Mouse (Mus musculus) kidney, embryonic 14.5 days (tissue): Measurements from ENCODE around the gene Sec24b. TPM values are rescaled to one million over a fixed set of nuclear protein-coding genes. Genes with fewer than 3 reads are reported as not detected.
A peak's percentile ranks its signal among the peaks of the same experiment; 100 is the strongest.

Experiments used
- ATAC-seq: fragments of 200-750 bp; cut with Nextera tagmentation; 2 replicates; pipeline ENCODE4 v1.8.0; 2017; ENCODE audit warnings: moderate number of reproducible peaks, mild to moderate bottlenecking, moderate TSS enrichment, moderate library complexity; ENCODE audit not compliant: low FRiP score, low TSS enrichment
- H3K27ac ChIP-seq: fragments of 300-500 bp; sonication (generic); 2 replicates; pipeline ENCODE4 v1.5.1; 2014; ENCODE audit warnings: low read depth, mild to moderate bottlenecking, low read length, moderate library complexity, mixed read lengths
- H3K27me3 ChIP-seq: fragments of 300-500 bp; sonication (generic); 2 replicates; pipeline ENCODE4 v1.6.1; 2014; ENCODE audit warnings: mild to moderate bottlenecking, low read length; ENCODE audit not compliant: control insufficient read depth, insufficient read depth
- H3K36me3 ChIP-seq: fragments of 300-500 bp; sonication (generic); 2 replicates; pipeline ENCODE4 v1.6.1; 2014; ENCODE audit warnings: low read length, mixed read lengths; ENCODE audit not compliant: control insufficient read depth, insufficient read depth
- H3K4me1 ChIP-seq: fragments of 300-500 bp; sonication (generic); 2 replicates; pipeline ENCODE4 v1.6.1; 2014; ENCODE audit warnings: low read length, mixed read lengths; ENCODE audit not compliant: control insufficient read depth, insufficient read depth
- H3K4me2 ChIP-seq: fragments of 300-500 bp; sonication (generic); replicated peaks from 2 replicates; pipeline ENCODE4 v1.6.1; 2014; ENCODE audit warnings: low read depth, mild to moderate bottlenecking, low read length
- H3K4me3 ChIP-seq: fragments of 300-500 bp; sonication (generic); 2 replicates; pipeline ENCODE4 v1.5.1; 2014; ENCODE audit warnings: mild to moderate bottlenecking, low read length
- H3K9ac ChIP-seq: fragments of 300-500 bp; sonication (generic); 2 replicates; pipeline ENCODE4 v1.6.1; 2014; ENCODE audit warnings: low read depth, mild to moderate bottlenecking, low read length, moderate library complexity
- H3K9me3 ChIP-seq: fragments of 300-500 bp; sonication (generic); 2 replicates; pipeline ENCODE4 v1.6.1; 2016; ENCODE audit warnings: low read length; ENCODE audit not compliant: control insufficient read depth
- WGBS: fragments of 180-500 bp; shearing (Covaris S2); extraction: QIAGEN DNeasy Blood & Tissue Kit; methylation state at CpG from one replicate; pipeline ENCODE4 v1.1.7; 2014; 5-methylcytosine and 5-hydroxymethylcytosine counted together
- polyA plus RNA-seq: library from polyadenylated mRNA; unstranded; fragments of >200 nt; fragmentation: Nextera tagmentation; extraction: Ambion mirVana; gene quantifications from 2 replicates; pipeline ENCODE4 v1.2.1, GENCODE M21; 2014

Gene Sec24b
- polyA plus RNA-seq, 1 experiment from 2014 or later = 40.4 TPM

DNA sequence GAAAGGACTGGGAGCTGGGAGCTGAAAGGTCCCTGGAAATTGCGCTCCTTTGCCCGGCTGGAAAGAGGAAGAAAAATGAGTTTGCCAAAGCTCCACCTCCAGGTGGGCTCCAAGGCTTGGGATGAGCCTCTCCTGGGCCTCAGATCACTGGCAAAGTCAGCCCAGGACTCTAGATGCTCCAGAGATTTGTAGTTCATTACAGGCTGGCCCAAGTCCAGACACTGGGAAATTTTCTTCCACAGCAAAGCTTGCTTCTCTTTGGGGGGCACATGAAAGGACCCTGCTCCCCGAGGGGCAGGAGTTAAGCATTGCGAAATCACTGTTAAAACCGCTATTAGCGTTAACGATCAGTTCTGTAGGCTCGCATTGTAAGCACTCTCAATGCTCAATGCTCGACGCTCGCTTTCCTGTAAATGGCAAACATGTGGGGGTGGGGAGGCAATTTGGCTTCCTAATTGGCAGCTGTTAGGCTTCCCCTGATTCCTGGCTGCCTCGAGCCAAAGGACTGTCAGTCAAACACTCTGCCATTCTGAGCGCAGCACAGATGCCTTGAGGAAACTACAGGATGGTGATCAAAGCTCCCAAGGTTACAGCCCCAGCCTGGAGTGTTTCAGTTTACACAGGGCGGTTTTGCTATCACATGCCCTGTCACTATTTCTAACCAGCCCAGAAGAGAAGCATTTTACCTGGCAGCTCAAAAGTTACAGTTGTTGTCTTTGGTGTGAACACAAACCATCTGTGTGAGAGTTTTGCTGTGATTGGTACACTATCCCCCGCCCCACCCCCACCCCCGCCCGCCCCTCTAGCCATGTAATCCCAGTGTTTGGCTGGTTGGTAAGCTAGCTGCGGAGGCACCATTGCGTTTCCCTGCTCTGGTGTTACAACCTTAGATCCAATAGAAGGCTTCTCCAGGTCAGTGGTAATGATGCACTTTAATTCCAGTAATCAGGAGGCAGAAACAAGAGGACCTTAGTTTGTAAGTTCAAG lies 90.5 kb downstream of the Sec24b start:
- Histone ChIP-seq H3K36me3 (no peaks in the 10 kb centered on the region), H3K4me3 (peak overlapping the region; percentile 64), H3K4me2 (peak overlapping the region; percentile 100), H3K9me3 (no peaks in the 10 kb centered on the region), H3K27ac (no peak overlapping the region), H3K9ac (peak overlapping the region; percentile 42; the same call in 1 of the 2 replicates), H3K27me3 (peaks cover 18% of the 10 kb centered on the region), H3K4me1 (peaks cover 10% of the 10 kb centered on the region; the same call in 1 of the 2 replicates)
- ATAC-seq = peak; percentile 32; the same call in 1 of the 2 replicates
- 9% methylated on average over 19 of the region's 19 CpGs for WGBS

DNA sequence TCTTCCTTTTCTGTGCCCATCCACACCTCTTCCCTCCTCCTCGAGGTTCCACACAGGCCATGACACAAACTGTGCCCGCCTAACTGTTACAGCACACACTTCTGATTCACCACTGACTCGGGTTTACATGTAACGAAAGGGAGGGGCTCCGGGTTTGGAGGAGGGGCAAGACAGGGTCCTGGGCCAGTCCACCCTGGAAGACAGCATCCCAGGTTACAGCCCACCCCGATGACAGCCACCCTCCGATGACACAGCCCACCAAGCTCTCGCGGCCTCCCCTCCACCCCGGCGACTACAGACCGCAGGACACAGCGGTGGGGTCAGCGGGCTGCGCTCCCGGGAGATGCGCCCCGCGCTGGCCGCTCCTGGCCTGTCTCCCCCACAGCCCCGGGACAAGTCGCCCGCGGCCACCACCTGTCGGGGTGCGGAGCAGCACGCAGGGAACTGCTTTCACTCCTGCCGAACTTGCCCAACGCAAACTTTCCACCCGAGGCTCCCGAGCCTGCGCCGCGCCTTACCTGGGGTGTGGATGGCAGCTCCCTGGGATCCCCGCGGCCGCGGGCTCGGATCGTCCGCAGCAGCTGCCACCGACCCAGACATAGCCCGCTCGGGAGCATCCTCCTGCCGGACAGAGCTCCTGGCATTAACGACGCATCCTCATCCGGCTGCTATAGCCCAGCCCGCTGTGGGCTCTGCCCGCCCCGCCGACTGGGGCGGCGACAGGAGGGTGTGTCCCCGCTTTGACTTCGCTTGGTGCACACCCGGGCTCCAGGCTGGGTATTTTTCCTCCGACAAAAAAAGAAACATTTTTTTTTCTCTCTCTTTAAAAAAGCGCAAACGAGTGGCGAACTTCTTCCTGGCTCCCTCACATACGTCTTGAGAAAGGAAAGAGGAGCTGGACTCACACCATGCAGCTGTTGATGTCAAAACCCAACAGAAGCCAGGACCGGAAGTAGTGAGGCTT lies 91.6 kb downstream of the Sec24b start, which contains the start of gene Mcub:
Gene Mcub, minus strand, starts transcription at position 775 of the 964 bp plus-strand sequence.
- no peaks in the 10 kb centered on the region for H3K9me3 ChIP-seq
- peaks cover 18% of the 10 kb centered on the region for H3K27me3 ChIP-seq
- H3K4me2 ChIP-seq = peak within 1 kb of the TSS; percentile 100
- ATAC-seq = peak; percentile 84
- H3K4me1 ChIP-seq = peaks cover 10% of the 10 kb centered on the region; the same call in 1 of the 2 replicates
- WGBS = under 1% methylated on average over 61 of the region's 63 CpGs
- no peaks in the 10 kb centered on the region for H3K36me3 ChIP-seq
- H3K4me3 ChIP-seq = peak within 1 kb of the TSS; percentile 64
- H3K27ac ChIP-seq = no peak within 1 kb of the TSS
- peak within 1 kb of the TSS; percentile 42; the same call in 1 of the 2 replicates for H3K9ac ChIP-seq

DNA sequence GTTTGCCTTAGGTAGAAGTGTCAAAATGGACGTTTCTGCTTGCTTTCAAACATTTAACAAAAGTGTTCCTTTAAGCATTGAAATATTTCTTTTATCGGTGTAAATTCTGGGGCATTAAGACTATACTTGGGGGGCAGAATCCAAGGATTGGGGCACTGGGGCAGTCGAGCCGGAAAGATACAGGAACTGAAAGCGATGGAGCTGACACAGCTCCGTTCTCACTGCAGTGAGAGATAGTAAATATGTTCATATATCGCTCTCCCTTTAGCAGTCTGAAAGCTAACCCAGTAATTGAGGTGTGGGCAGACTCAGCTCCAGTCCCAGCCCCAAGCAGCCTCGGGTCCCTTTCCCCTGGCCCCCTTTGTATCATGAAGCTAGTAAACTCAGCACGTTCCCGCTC lies 92.3 kb downstream of the Sec24b start:
- Histone ChIP-seq H3K4me1 (peaks cover 10% of the 10 kb centered on the region; the same call in 1 of the 2 replicates), H3K27ac (no peak overlapping the region), H3K9me3 (no peaks in the 10 kb centered on the region), H3K4me2 (peak overlapping the region; percentile 100), H3K27me3 (peaks cover 18% of the 10 kb centered on the region), H3K9ac (peak overlapping the region; percentile 42; the same call in 1 of the 2 replicates), H3K36me3 (no peaks in the 10 kb centered on the region), H3K4me3 (peak overlapping the region; percentile 64)
- 30% methylated on average over 10 of the region's 10 CpGs for WGBS
- ATAC-seq = 0 out of 2 replicates have a peak, but pooled peaks have one; percentile 3

DNA sequence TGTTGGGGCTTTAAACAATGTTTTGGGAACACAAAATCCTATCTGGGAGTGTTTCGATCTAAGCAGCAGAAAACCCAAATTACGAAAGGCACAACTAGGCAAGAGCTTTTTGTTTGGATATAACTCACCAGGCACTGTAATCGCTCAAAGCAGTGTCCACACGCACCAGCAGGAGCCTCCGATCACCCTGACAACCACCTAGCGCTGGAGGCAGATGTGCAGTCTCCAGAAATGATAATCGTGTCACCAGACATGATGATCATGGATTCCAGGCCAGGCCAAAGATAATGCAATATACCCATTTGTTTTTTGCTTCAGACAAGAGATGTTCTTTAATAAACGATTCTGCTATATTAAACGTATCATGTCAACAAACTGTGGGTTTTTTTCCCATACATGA lies 93.5 kb downstream of the Sec24b start:
- ATAC-seq = no peak

DNA sequence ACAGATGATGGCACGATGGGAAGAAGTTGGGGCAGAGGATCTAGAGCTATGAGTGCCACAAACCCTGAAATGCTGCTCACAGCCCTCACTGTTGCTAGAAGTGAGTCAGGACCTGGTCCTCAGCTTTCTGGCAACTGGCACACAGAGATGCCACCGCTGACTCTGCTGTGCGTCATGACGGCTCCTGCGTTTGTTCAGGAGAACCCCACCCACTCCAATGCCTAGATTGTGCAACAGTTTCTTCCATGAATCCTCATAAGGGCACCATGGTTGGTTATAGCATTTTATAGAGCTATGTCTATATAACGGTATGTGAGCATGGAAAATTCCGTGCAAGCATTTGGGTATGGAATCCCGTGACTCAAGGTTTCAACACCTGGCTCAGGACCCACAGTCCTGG lies 96.7 kb downstream of the Sec24b start:
- no peak overlapping the region for H3K9ac ChIP-seq
- peaks cover 15% of the 10 kb centered on the region for H3K27me3 ChIP-seq
- H3K4me1 ChIP-seq = no peaks in the 10 kb centered on the region
- no peak overlapping the region for H3K27ac ChIP-seq
- no peak overlapping the region for H3K4me2 ChIP-seq
- H3K36me3 ChIP-seq = no peaks in the 10 kb centered on the region
- H3K4me3 ChIP-seq = no peak overlapping the region
- H3K9me3 ChIP-seq = no peaks in the 10 kb centered on the region
- no peak for ATAC-seq
- WGBS = 91% methylated on average over 8 of the region's 8 CpGs

More for the DNA sequence above, 93.5 kb downstream of the Sec24b start:
- no peak overlapping the region for H3K4me2 ChIP-seq
- no peak overlapping the region for H3K4me3 ChIP-seq
- H3K4me1 ChIP-seq = peaks cover 10% of the 10 kb centered on the region; the same call in 1 of the 2 replicates
- peaks cover 18% of the 10 kb centered on the region for H3K27me3 ChIP-seq
- WGBS = 87% methylated on average over 9 of the region's 9 CpGs
- H3K9ac ChIP-seq = no peak overlapping the region
- no peak overlapping the region for H3K27ac ChIP-seq
- H3K36me3 ChIP-seq = no peaks in the 10 kb centered on the region
- H3K9me3 ChIP-seq = no peaks in the 10 kb centered on the region

DNA sequence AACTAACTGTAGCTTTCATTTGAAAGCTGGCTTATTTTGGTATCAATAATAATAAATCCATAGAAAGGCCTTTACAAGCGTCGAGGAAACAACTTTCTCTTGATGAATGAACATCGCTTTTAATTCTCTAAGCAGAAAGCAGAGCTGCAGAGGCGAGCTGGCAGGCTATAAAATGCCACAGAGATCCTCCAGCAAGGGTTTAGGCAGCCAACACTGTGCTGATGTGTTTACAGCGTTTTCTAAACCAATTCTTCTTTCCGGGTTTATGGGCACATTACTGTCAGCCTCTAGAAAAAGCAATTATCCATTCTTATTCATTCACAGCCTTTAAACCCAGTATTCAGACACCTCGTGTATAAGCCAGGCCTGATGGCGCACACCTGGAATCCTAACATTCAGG lies 98.8 kb downstream of the Sec24b start:
- Histone ChIP-seq H3K4me2 (no peak overlapping the region), H3K27me3 (no peaks in the 10 kb centered on the region), H3K9ac (no peak overlapping the region), H3K27ac (no peak overlapping the region), H3K9me3 (no peaks in the 10 kb centered on the region), H3K4me3 (no peak overlapping the region), H3K4me1 (no peaks in the 10 kb centered on the region), H3K36me3 (no peaks in the 10 kb centered on the region)
- 56% methylated on average over 8 of the region's 8 CpGs for WGBS
- ATAC-seq = no peak

DNA sequence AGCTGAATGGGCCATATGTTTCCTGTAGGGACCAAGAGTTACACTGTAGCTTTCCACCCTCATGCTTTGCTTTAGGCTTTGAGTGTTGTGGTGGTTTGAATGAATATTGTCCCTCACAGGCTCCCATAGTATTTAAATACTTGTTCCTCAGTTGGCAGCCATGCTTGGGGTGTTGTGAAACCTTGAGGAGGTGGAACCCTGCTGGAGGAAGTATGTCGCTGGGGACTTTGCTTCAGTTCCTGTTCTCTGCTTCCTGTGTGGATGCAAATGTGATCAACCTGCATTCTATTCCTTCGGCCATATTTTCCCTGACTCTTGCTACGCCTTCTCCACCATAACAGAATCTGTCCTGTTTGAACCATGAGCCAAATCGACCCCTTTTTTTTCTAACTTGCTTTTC lies 108.1 kb downstream of the Sec24b start:
- no peak for ATAC-seq
- Histone ChIP-seq H3K36me3 (no peaks in the 10 kb centered on the region), H3K4me2 (no peak overlapping the region), H3K9ac (no peak overlapping the region), H3K9me3 (no peaks in the 10 kb centered on the region), H3K4me3 (no peak overlapping the region), H3K27ac (no peak overlapping the region), H3K27me3 (no peaks in the 10 kb centered on the region), H3K4me1 (no peaks in the 10 kb centered on the region)
- WGBS = 91% methylated on average over 4 of the region's 4 CpGs

DNA sequence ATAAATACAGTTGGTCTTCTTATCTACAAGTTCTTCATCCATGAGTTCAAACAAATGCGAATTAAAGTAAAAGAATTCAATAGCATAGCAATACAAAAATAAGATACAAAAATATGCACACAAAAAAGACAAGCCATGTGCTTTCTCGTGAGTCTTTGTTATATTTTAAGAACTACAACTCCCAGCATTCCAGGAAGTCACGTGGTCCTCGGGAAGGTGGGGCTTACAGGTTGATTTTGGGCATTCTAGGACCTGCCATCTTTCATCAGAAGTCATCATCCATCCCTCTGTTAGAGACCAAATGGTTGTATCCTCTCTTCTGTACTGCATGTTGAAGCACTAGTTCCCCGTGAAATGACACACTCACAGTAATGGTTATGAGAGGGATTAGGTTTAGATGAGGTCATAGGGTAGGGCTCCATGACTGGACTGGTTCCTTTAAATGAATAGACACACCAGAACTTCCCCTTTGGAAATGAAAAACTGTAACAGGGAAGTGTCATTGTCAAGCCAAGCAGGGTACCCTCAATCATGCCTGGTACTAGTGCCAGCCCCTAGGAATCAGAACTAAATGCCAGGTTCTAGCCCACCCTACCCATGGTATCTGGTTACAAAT lies 112.1 kb downstream of the Sec24b start:
- H3K36me3 ChIP-seq = no peaks in the 10 kb centered on the region
- no peak overlapping the region for H3K4me3 ChIP-seq
- H3K9me3 ChIP-seq = no peaks in the 10 kb centered on the region
- ATAC-seq = no peak
- no peaks in the 10 kb centered on the region for H3K27me3 ChIP-seq
- 82% methylated on average over 5 of the region's 5 CpGs for WGBS
- H3K27ac ChIP-seq = no peak overlapping the region
- H3K4me1 ChIP-seq = no peaks in the 10 kb centered on the region
- H3K4me2 ChIP-seq = no peak overlapping the region
- H3K9ac ChIP-seq = no peak overlapping the region
